Mouse (Mus musculus) stomach, postnatal 0 days (tissue): ENCODE measurements around the gene Dlg4. TPM values are rescaled to one million over a fixed set of nuclear protein-coding genes. Genes with fewer than 3 reads are reported as not detected.

Experiments used
- ATAC-seq: fragments of 200-750 bp; cut with Nextera tagmentation; 2 replicates; pipeline ENCODE4 v1.8.0; 2017; ENCODE audit not compliant: low FRiP score, low TSS enrichment
- DNase-seq: peaks from one replicate; pipeline ENCODE4 v3.0.0-alpha.2; 2016; ENCODE audit warnings: low spot score
- H3K27ac ChIP-seq: fragments of 300-500 bp; sonication (generic); replicated peaks from 2 replicates; pipeline ENCODE4 v1.5.1; 2014; ENCODE audit warnings: mild to moderate bottlenecking, control low read depth
- H3K27me3 ChIP-seq: fragments of 300-500 bp; sonication (generic); 2 replicates; pipeline ENCODE4 v1.6.1; 2014; ENCODE audit warnings: low read length; ENCODE audit not compliant: control insufficient read depth, insufficient read depth
- H3K36me3 ChIP-seq: fragments of 300-500 bp; sonication (generic); 2 replicates; pipeline ENCODE4 v1.6.1; 2014; ENCODE audit warnings: low read length, mixed read lengths; ENCODE audit not compliant: control insufficient read depth, insufficient read depth
- H3K4me1 ChIP-seq: fragments of 300-500 bp; sonication (generic); replicated peaks from 2 replicates; pipeline ENCODE4 v1.6.1; 2014; ENCODE audit warnings: antibody characterized with exemption; ENCODE audit not compliant: control insufficient read depth, insufficient read depth
- H3K4me2 ChIP-seq: fragments of 300-500 bp; sonication (generic); replicated peaks from 2 replicates; pipeline ENCODE4 v1.6.1; 2014; ENCODE audit warnings: low read depth, mild to moderate bottlenecking, control low read depth, moderate library complexity
- H3K4me3 ChIP-seq: fragments of 300-500 bp; sonication (generic); 2 replicates; pipeline ENCODE4 v1.5.1; 2014; ENCODE audit warnings: low read depth, low read length, control low read depth
- H3K9ac ChIP-seq: fragments of 300-500 bp; sonication (generic); 2 replicates; pipeline ENCODE4 v1.6.1; 2014; ENCODE audit warnings: mild to moderate bottlenecking, low read length, control low read depth, mixed read lengths
- H3K9me3 ChIP-seq: fragments of 300-500 bp; sonication (generic); 2 replicates; pipeline ENCODE4 v1.6.1; 2016; ENCODE audit warnings: low read length; ENCODE audit not compliant: control insufficient read depth
- CTCF ChIP-seq: IDR thresholded peaks from 2 replicates; pipeline ENCODE4 v1.5.1; 2016; ENCODE audit warnings: antibody characterized with exemption, low read depth, mild to moderate bottlenecking, moderate library complexity
- EP300 ChIP-seq: optimal IDR thresholded peaks from 2 replicates; pipeline ENCODE3; 2016; ENCODE audit warnings: antibody characterized with exemption
- WGBS: fragments of 180-500 bp; shearing (Covaris S2); extraction: QIAGEN DNeasy Blood & Tissue Kit; methylation state at CpG from one replicate; pipeline ENCODE4 v1.1.7; 2014; 5-methylcytosine and 5-hydroxymethylcytosine counted together
- polyA plus RNA-seq: library from polyadenylated mRNA; unstranded; fragments of >200 nt; fragmentation: Nextera tagmentation; extraction: Ambion mirVana; gene quantifications from 2 replicates; pipeline ENCODE4 v1.2.1, GENCODE M21; 2015

Gene Dlg4
- polyA plus RNA-seq, 1 experiment from 2014 or later: 2.6 TPM

GRCm38 (mm10) chr11:69983377-69983776, 33.4 kb upstream of the Dlg4 start:
- TF ChIP-seq CTCF (no peak), EP300 (no peak)
- Histone ChIP-seq H3K9me3 (no peaks in the 10 kb centered on the region), H3K4me1 (no peaks in the 10 kb centered on the region; the same call in 1 of the 2 replicates), H3K4me2 (peak overlapping the region; percentile 91), H3K4me3 (no peak overlapping the region), H3K36me3 (peaks cover 11% of the 10 kb centered on the region), H3K9ac (no peak overlapping the region), H3K27me3 (no peaks in the 10 kb centered on the region), H3K27ac (0 out of 2 replicates have a peak overlapping the region, but pooled peaks have one; percentile 3)
- 78% methylated on average over 4 of the region's 4 CpGs for WGBS
- DNase-seq (no peak), ATAC-seq (no peak)

- Histone ChIP-seq H3K27ac (no peak overlapping the region), H3K36me3 (peaks cover 19% of the 10 kb centered on the region), H3K4me1 (no peaks in the 10 kb centered on the region; the same call in 1 of the 2 replicates), H3K4me2 (no peak overlapping the region), H3K9ac (no peak overlapping the region), H3K9me3 (no peaks in the 10 kb centered on the region), H3K4me3 (no peak overlapping the region), H3K27me3 (no peaks in the 10 kb centered on the region)
- no peak for TF ChIP-seq CTCF
- TF ChIP-seq EP300: no peak
- ATAC-seq (no peak), DNase-seq (no peak)
- whole genome bisulfite sequencing: 87% methylated on average over 8 of the region's 8 CpGs
These were observed 32.3 kb upstream of the Dlg4 start for GRCm38 (mm10) chr11:69984431-69984830.

GRCm38 (mm10) chr11:69989949-69990348, 26.8 kb upstream of the Dlg4 start:
- no peaks in the 10 kb centered on the region for H3K9me3 ChIP-seq
- no peak for DNase-seq
- H3K4me2 ChIP-seq: no peak overlapping the region
- H3K36me3 ChIP-seq: peaks cover 19% of the 10 kb centered on the region
- no peaks in the 10 kb centered on the region for H3K27me3 ChIP-seq
- no peak for TF ChIP-seq EP300
- TF ChIP-seq CTCF: no peak
- peak overlapping the region; percentile 95 for H3K27ac ChIP-seq
- H3K9ac ChIP-seq: no peak overlapping the region
- H3K4me1 ChIP-seq: no peaks in the 10 kb centered on the region; the same call in 1 of the 2 replicates
- no peak; the same call in 1 of the 2 replicates for ATAC-seq
- H3K4me3 ChIP-seq: no peak overlapping the region
- WGBS: 88% methylated on average over 8 of the region's 8 CpGs

DNA sequence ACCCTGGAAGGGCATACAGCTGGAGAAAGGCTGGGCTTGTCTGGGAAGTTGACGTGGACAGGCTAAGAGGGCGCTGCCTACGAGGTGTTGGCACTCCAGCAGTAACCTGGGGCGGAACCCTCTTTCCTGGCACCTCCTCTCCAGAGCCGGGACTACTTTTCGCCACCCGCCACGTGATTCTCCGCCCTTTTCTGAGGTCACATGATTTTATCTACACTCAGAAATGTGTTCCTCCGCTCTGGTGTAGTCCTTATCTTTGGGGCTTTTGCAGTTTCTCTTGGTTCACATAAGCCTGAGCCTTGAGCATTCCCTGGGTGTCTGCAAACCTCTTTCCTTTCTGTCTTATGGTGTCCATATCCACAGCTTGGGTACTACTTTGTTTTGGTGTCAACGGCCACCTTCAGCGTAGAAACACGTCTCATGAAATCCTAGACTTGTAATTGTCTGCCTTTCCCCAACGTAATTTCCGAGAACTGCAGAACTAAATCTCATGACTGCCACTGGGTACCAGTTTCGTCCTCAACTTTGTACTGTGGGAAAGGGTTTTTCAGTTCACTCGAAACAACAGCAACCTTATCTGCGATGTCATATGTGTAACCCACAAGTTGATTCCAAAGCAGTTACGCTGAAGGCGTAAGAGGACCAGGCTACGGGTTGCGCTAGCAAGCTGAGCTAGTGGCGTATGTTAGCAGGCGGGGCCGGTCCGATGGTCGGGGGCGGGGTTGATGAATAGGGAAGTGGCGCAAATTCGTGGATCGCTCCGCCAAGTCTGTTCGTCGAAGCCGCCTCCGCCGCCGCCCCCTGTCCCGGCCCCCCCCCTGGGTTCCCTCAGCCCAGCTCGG, 25.7 kb upstream of the Dlg4 start, which contains the start of gene Gabarap:
TSS of gene Gabarap (plus strand) at position 294 of the 842 bp plus-strand sequence.
- under 1% methylated on average over 40 of the region's 40 CpGs for WGBS
- ATAC-seq (peak; percentile 77), DNase-seq (peak; percentile 97)
- H3K9me3 ChIP-seq: no peaks in the 10 kb centered on the region
- H3K4me3 ChIP-seq: peak within 1 kb of the TSS; percentile 73
- peaks cover 19% of the 10 kb centered on the region for H3K36me3 ChIP-seq
- no peaks in the 10 kb centered on the region for H3K27me3 ChIP-seq
- peak within 1 kb of the TSS; percentile 90 for H3K9ac ChIP-seq
- peak within 1 kb of the TSS; percentile 95 for H3K27ac ChIP-seq
- no peaks in the 10 kb centered on the region; the same call in 1 of the 2 replicates for H3K4me1 ChIP-seq
- TF ChIP-seq CTCF: peak; percentile 39
- TF ChIP-seq EP300: peak; percentile 66
- H3K4me2 ChIP-seq: peak within 1 kb of the TSS; percentile 70

DNA sequence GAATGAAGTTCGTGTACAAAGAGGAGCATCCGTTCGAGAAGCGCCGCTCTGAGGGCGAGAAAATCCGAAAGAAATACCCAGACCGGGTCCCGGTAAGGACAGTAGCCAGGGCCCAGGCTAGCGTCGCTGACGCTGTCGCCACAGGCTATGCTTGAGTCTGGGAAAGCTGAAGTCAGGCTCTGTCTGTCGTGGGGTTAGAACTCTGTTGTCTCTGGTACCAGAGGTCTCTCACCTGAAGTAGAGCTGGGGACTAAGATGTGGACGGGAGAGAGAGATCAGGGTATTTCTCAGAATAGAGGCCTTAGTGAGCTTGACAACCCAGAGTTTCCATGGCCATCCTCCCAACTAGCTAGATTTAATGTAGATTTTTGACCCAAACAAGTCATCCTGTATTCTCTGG, 25.0 kb upstream of the Dlg4 start:
- H3K27me3 ChIP-seq: no peaks in the 10 kb centered on the region
- TF ChIP-seq CTCF (no peak), EP300 (no peak)
- H3K4me1 ChIP-seq: no peaks in the 10 kb centered on the region; the same call in 1 of the 2 replicates
- WGBS: 0% methylated on average over 15 of the region's 15 CpGs
- peak overlapping the region; percentile 90 for H3K9ac ChIP-seq
- peak overlapping the region; percentile 73 for H3K4me3 ChIP-seq
- peaks cover 19% of the 10 kb centered on the region for H3K36me3 ChIP-seq
- H3K27ac ChIP-seq: peak overlapping the region; percentile 95
- peak overlapping the region; percentile 70 for H3K4me2 ChIP-seq
- no peaks in the 10 kb centered on the region for H3K9me3 ChIP-seq
- DNase-seq: no peak
- ATAC-seq: peak; percentile 2; the same call in 1 of the 2 replicates

DNA sequence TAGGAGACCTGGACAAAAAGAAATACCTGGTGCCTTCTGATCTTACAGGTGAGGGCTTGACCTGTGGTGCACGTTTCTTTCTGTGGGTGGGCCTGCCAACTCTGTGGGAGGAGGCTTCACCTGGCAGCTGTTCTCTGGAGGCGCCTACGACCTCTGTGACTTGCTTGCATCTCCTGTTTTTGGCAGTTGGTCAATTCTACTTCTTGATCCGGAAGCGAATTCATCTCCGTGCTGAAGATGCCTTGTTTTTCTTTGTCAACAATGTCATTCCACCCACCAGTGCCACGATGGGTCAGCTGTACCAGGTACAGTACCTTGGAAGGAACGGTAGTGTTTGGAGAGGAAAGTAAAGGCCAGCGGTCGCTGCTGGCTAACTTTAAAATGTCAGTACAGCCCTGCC, 24.3 kb upstream of the Dlg4 start:
- Histone ChIP-seq H3K9me3 (no peaks in the 10 kb centered on the region), H3K4me2 (peak overlapping the region; percentile 70), H3K36me3 (peaks cover 19% of the 10 kb centered on the region), H3K4me3 (peak overlapping the region; percentile 73), H3K4me1 (no peaks in the 10 kb centered on the region; the same call in 1 of the 2 replicates), H3K27me3 (no peaks in the 10 kb centered on the region), H3K9ac (peak overlapping the region; percentile 50), H3K27ac (0 out of 2 replicates have a peak overlapping the region, but pooled peaks have one; percentile 5)
- no peak for DNase-seq
- TF ChIP-seq CTCF (no peak), EP300 (no peak)
- WGBS: 55% methylated on average over 10 of the region's 10 CpGs
- ATAC-seq: no peak
